Mouse (Mus musculus) WW6 (cell line): ENCODE data around the gene Unc13a.
A peak's percentile ranks its signal among the peaks of the same experiment; 100 is the strongest.
"Not testable (repeated sequence)": the region's sequence is repeated elsewhere in the genome, so short reads cannot be mapped to it uniquely, and the experiment has no call there.

ENCODE experiments used
- DNase-seq: peaks from one replicate; pipeline ENCODE4 v3.0.0-alpha.2; 2013; ENCODE audit warnings: low read depth, low spot score

Unc13a gene

DNA sequence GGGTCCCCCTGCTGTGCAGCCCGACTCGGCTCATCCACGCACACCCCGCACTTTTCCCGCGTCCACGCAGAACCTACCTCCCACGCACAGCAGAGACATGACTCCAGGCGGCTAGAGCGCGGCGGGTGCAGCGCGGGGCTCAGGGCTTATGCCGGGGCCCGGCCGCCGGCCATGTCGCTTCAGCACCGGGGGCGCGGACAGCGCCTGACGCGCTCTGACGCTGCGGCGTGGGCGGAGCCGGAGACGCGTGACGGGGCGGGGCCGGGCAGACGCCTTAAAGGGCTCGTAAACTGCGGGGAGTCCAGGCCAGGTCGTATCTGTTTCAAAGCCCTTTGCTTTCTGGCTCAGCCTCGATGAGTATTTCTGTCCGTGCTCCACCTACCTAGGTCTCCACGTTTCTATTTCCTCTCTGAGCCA, at the start of gene Unc13a:
Gene Unc13a (minus strand): TSS at position 209 of the 417 bp plus-strand sequence.
- DNase-seq: peak; percentile 76

DNA sequence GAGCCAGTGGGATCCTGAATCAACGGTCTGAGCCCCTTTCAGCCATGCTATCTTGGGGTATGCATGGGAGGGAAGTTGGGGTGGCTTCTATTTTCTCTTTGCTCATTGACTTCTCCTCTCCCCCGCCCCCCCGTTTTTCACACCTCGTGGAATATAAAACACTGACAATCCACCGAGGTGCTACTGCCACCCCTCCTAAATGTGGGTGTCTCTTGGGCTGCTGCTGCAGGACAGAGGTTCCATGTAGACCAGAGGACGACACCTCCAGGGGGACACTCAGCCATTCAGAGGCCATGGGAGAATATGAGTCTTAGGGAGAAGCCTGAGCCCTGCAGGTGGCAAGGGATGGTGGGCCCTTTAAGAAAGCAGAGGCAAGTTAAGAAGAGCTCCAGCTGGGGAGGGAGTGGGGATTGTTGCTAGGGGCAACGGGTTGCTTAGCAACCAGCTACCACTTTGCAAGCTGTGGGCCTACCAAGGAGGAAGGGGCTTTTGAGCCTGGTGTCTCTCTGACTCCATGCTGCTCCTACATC, 48.4 kb upstream of the Unc13a start:
- DNase-seq: no peak

- no peak for DNase-seq
Measured at GRCm38 (mm10) chr8:71719218-71719617, 47.7 kb upstream of the Unc13a start.

- DNase-seq: no peak
Measured at GRCm38 (mm10) chr8:71718252-71718651, 46.7 kb upstream of the Unc13a start.

GRCm38 (mm10) chr8:71717096-71717495, 45.5 kb upstream of the Unc13a start:
- DNase-seq: no peak

DNA sequence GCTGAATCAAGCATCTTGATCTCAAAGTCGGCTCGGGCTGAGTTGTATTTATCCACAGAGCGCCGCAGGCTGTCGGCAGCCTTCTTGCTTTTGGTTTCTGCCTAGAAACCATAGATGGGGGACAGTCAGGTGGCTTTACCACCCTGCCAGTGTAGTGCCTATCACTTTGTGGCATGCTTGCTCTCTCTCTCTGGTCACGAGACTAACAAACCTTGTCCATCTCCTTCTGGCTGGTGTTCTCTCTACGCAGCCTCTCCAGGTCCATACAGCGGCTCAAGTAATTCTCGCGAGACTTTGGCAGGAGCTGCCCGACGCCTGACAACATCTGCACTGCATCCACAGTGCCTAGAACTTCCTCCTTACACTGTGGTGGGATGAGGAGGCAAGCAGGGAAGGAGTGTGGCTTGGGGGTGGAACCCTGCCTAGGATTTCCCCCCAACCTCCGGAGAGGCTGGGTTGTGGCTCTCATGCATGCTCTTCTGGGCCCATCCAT, 45.0 kb upstream of the Unc13a start:
- no peak for DNase-seq

DNA sequence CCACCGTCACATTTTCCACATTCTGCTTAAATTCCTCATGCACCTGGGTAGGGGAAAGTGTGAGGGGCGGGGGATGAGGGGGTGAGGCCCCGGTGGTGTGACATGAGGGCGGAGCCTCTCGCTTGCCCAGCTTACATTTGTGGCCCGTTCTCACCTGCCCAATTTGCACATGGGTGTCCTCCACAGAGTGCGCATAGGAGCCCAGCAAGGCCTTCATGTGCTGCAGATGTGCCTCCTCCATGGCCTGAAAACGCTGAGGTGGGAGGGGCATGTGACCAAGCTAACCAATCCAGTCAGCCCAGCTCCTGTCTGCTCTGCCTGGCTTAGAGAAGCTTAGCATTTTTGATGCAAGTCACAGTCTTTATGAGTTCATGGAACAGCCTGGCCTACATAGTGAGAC, 44.0 kb upstream of the Unc13a start:
- no peak for DNase-seq

- DNase-seq: no peak
Measured at GRCm38 (mm10) chr8:71711574-71711973, 40.0 kb upstream of the Unc13a start.

DNA sequence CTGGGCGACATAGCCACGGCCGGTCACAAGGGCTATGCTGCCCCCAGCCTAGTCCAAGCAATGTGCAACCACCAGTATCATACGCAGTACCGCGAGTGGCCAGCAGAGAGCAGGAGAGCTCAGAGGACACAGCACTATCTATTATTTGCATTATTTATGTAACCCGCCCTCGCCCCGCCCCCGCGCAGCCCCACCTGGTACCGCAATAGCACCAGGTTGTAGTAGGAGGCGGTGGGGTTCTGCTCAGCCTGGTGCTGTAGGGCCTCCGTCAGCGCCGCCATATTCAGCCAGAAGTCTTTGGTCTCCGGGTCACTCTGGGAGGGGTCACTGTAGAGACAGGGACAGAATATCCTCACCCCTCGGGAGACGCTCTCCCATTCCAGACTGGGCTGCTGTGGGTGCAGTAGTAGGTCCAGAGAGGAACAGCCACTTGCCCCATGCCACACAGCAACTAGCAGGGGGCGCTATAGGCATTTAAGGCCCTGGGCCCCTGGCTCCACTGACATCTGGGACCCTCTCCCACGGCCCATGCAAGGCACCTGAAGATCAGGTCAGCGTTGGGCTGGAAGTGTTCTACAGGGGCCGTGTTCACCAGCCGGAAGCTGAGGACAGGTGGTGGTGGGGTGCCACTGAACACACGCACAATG, 38.4 kb upstream of the Unc13a start:
- DNase-seq: peak; percentile 84

DNA sequence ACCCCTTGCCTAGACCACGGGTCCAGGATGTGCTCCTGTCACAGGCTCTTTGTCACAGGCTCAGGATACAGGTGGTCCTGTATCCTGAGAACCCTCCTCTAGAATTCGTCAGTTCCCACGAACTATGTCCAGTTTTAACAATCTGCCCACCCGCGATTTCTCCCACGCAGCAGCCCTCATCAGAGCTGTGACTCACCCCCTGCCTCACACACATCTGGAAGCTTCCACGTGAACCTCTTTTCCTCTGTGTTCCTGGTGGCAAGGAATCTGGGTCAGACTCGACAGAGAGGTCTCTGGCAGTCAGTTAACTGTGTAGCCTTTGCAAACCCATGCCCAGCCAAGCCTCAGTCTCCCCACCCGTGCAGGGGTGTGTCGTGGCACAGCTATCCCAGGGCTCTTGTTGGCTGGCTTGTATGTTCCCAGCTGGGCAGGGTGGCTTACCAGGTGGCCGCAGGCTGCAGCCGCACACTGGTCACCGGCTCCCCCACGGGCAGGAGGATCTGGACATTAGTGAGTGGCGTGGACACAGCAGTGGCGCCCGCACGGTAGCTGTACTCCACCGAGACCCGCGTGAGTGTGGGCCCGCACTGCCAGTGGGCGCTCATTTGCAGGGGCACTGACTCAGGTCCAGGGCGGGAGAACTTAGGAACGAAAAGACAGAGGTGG, 37.7 kb upstream of the Unc13a start:
- DNase-seq: no peak

DNA sequence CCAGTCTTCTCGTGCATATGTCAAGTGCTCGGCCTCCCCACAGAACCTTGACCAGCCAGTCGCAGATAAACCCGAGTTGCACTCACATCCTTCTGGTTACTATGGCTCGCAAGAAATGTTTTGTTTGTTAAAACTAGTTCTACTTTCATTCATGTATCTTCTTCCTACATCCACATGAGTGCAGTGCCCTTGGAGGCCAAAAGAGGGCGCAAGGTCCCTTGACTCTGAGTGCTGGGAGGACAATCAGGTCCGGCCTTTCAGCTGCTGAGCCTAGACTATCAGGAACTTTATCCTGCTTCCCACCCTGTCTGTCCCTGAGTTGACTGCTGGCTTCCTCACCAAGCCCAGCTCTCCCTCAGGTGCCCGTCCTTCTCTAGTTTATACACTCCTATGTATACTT, 36.3 kb upstream of the Unc13a start:
- DNase-seq: no peak

GRCm38 (mm10) chr8:71703400-71703799, 31.8 kb upstream of the Unc13a start:
- not testable (repeated sequence) for DNase-seq

GRCm38 (mm10) chr8:71702923-71703322, 31.4 kb upstream of the Unc13a start:
- DNase-seq: no peak

DNA sequence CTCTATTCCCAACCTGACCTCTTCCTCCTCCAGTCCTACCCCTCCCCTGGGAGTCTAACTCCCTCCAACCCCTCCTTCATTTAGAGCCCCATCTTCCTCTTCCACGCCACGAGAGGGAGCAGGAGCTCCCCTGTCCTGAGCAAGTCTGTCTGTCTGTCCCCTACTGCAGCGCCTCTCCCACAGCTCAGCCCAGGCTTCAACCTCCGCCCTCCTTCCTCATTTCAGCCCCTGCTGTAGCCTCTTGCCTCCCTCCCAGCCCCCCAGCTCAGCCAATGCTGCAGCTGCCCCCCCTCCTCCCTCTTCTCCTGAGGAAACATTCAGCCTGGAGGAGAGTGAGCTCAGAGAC, 30.5 kb upstream of the Unc13a start:
- no peak for DNase-seq

- DNase-seq: no peak
Measured at GRCm38 (mm10) chr8:71701414-71702086, 30.0 kb upstream of the Unc13a start, which contains the start of gene B3gnt3. TSS of gene B3gnt3 (minus strand) at chr8:71701789.

DNA sequence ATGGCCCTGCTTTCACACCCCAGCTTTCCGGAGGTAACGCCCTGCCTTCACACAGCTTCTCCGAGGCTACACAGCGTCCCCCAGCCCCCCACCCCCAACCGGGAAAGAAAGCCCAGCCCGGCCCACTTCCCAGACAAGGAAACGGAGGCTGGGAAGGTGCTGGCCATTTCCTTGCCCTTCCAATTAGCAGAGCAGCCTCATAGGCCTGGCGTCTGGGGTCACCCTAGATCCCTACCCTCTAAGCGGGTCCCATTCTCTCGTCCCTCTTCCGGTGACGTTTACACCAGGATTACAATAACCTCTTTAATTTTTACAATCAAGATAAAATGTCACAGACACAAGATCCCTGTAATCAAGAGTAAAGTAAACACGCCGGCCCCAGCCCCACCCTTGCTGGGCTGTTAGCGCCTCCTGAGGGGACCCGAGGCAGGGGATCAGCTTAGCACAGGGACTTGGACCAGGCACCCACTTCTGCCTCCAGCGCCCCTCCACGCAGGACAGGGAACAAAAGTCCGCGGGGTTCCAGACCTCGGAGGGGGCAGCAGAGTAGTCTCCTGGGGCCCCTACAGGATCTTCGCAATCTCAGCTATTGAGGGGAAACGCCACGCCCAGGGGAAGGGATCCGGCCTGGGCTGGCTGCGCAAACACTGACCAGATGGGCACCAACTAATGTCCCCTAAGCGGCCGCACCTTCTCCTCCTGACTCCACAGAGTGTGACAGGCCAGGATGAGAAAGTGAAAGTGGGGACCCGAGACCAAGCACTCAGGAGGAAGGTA, 29.1 kb upstream of the Unc13a start:
- no peak for DNase-seq

GRCm38 (mm10) chr8:71695456-71695855, 23.9 kb upstream of the Unc13a start:
- not testable (repeated sequence) for DNase-seq

- no peak for DNase-seq
Measured at GRCm38 (mm10) chr8:71693166-71694041, 21.8 kb upstream of the Unc13a start.

GRCm38 (mm10) chr8:71692509-71692908, 21.0 kb upstream of the Unc13a start:
- DNase-seq: no peak

GRCm38 (mm10) chr8:71689028-71689427, 17.5 kb upstream of the Unc13a start, which contains the start of gene Insl3:
TSS of gene Insl3 (plus strand) at chr8:71689214.
- no peak for DNase-seq

DNA sequence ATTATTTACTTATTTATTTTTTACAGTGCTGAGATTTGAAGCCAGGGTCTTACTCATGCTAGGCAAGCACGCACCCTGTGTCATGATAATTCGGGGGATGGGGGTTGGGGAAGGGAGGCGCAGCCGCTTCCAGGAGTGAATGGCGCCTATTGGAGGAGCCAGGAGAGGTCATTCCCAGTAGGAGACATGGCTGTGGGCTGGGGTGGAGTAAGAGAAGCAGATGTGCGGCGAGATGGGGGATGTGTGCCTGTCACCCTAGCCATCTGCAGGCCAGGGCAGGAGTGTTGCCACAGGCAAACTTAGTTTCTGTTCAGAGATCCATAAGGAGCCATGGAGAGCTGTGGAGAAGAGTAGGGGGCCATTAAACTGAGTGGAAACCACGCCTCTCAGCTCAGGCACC, 16.1 kb upstream of the Unc13a start:
- DNase-seq: no peak
